Mouse (Mus musculus): ENCODE data around the gene Vps26c.

Gene Vps26c

DNA sequence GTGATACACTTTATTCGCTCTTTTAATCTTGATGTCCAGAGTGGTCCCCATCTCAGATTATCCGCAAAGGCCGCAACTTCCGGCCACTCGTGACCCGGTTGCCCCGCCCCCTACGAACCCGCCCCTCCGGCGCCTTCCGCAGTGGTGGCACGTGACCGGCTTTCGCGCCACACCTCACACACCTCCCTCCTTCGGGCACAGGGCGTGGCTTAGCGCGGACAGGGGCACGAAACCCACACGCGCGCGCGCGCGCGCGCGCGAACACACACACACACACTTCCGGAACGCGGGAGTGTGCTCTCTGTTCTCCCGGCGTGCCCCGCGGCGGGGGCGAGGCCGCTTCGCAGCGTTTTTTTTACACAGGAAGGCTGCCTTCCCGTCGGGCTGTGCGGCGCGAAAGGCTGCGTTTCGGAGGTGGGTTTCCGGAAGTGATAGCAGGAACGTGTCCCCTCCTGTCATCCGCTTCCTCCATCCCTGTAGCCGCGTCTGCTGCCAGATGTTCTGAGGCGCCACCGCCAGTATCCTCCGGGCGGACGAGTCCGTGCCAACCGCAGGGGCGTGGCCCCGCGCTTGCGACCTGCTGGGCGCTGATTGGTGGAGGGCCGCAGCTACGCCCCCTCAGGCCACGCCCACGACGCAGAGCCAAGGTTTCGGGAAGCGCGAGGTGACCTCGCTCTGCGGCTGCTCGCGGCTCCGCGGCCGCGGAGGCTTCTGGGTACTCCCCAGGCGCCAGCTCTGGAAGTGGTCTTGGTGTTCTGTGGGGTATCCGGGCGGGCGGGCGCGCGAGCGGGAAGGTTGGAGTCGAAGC lies at the start of gene Vps26c:
Vps26c (minus strand) TSS at position 487 of the 808 bp plus-strand sequence.
- peak; percentile 97 for DNase-seq

DNA sequence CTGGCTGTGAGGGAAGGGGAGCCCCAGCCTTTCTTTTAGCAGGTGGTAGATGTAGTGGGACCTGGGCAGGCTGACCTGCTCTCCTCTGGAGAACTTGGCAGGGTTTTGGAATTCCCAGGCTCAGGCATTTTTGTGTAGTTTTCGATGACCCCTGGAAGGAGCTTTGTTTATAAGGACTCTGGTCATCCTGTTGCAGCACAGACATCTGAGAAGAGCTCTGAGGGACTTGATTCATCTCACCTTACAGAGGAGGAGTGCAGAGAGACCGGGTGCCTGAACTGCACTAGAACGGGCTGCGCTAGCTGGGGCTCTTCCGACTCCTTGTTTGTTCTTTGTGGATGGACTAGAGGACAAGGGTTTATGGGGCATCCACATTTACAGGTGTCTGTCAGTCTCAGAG lies 49.1 kb upstream of the Vps26c start:
- DNase-seq = no peak

DNA sequence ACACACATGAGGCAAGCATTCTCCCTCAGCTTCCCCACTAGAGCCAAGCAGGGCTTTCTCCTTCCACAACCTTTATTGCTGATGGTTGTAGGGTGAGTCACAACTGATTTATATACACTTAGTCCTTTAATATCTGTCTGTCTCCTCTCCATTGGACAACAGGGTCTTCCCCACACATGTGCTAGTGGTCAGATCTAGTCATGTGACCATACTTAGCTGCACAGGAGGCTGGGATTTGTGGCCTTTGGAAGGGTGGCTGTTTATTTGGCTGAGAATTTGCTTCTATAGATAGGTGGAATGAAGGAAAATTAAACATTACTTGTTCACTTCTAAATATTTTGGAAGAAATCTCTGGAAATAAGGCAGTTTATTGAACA lies 48.1 kb upstream of the Vps26c start:
- DNase-seq = no peak

DNA sequence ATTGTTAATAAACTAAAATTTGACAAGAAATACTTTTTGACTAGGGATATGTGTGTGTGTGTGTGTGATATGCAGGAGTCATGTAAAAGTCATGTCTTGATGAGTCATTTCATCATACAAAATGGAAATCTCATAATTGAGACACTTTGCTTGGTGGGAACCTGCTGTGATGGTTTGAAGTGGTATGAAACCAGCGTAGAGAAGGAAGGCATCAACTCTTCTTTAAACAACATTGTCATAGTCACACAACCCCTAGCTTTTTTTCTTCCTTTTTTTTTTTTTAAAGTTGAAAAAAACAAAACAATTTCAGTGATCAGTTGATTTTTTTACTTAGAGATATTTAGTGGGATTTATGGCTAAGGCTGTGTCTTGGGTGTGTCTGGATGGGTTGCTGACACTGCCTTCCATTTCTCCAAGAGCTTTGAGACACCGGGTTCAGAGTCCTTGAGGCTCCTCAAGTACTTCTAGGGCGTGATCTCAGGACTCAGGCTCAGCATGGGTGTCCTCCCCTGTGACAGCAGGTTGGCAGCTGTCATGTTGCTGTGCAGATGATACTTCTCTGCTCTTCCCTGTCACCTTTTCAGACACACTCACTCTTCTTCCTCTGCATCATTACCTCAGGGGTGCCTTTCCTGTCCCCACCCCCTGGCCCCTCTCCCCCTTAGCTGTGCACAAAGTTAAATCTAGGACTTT lies 47.5 kb upstream of the Vps26c start:
- no peak for DNase-seq

DNA sequence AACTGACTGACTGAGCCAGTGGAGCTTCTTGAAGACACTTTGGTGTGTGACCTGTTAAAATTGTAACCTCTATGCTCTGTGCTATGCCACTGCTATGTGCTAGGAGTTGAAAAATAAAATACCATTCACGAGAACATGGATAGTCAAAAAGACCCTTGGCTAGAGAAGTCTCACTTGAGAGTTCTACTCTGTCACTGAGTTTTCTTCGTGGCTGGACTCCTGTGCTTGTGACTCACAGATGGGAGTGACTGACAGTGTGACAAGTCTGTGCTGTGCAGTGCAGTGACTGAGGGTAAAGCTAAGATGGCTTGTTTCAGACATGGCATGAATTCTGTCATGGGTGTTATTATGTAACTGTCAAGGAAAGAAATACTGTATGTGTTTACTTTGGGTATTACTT lies 45.8 kb upstream of the Vps26c start:
- DNase-seq = no peak

DNA sequence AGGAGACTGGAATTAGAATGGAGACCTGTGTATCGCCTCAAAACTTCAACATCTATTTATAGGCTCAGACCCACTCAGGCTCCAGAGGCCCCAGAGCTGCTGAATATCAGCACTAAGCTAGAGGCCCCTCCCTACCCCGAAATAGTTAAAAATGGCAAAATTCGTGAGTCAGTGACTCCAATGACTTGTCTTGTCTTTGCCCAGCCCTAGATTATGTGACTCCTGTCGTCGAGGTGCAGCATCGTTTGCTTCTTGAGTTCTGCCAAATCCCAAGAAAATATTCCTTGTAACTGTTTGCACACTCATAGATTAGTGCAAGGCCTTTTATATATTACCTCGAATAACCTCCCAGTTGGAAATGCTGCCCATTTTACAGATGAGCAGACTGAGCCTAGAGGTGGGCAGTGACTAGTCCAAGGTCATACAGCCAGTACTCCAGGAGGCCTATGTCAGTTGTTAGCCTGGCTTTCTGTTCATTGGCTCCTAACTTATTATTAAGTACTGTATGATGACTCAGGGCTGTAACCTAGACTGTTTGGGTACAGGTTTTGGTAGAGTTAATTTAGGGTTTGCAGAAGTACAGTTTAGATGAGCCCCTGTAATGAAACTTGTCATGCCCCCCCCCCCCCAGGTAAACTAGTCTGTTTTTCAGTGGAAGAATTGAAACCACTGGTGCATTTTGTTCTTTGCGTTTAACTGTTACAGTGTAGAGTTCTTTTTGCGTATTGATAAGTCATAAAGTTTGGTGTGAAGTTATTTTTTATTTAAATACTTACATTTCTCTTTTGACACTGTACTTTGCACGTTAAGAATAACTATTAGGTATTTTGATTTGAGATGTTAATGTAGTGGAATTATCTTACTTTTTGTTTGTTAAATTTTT lies 44.7 kb upstream of the Vps26c start:
- DNase-seq = no peak

DNA sequence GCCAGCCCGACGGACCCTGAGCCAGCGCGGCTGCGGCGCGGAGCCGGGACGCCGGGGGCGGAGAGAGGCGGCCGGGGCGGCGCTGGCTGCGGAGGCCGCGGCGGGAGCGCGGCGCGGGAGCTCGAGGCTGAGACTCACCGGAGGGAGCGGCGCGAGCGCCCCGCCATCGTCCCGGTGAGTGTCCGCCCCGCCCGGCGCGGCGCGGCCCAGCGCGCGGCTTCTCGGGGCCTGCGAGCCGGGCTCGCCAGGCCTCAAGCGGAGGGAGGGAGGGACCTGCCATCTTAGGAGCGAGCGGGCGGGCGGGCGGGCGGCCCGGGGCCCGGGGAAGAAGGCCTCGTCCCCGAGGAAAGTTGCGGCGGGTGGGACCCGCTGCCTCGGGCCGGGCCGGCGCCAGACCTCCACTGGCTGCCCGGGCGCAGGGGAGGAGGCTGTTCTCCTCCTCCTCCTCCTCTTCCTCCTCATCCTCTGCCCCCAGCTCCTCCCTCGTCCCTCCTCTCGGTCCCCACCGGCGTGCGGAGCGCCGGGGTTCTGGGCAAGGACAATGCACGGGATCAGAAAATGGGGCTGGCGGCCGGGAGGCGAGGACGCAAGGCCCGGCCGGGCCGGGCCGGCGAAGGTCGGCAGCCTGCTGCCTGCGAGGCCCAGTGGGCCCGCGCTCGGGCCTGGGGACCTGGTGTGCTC lies 43.9 kb upstream of the Vps26c start:
- peak; percentile 62 to 68 for DNase-seq

DNA sequence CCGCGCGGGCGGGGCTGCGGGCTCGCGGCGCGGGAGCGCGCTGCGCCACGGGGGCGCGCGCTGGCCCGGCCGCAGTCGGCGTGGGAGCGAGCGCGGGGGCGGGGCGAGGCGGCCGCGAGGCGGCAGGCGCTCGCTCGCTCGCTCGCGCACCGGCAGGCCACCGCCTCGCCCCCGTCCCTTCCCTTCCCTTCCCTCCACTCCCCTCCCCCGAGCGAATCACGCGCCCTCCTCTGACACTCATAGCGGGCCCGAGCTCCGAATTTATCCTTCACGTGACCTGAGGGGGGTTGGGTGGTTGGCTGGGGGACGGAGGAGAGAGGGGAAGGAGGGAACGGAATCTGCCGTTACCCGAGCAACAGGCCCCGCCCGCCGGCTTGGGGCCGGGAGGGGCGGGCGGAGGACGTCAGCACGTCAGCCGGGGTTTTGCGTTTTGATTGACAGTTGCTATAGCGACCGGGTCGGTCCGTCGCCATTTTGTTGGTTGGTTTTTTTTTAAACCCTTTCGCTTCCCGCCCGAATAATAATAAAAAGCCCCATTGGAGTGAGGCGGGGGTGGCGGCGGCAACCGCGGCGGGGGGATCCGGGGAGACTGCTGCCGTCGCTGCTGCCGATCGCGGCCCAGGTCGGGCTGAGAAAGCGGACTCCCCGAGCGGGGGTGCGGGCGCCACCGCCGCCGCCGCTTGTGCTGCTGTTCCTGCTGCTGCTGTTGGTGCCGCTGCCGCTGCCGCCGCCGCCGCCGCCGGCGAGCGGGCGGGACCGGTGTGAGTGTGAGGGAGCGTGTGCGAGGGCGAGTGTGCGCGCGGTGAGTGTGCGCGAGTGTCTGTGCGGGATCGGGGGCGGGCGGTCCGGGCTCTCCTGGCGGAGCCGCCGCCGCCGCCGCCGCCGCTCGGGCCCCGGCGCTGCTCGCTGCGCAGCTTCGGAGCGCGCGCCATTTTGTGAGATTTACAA lies 42.9 kb upstream of the Vps26c start, which contains the start of gene Dyrk1a:
Dyrk1a (plus strand) TSS at position 782 of the 948 bp plus-strand sequence.
- DNase-seq = peak; percentile 98 to 99

DNA sequence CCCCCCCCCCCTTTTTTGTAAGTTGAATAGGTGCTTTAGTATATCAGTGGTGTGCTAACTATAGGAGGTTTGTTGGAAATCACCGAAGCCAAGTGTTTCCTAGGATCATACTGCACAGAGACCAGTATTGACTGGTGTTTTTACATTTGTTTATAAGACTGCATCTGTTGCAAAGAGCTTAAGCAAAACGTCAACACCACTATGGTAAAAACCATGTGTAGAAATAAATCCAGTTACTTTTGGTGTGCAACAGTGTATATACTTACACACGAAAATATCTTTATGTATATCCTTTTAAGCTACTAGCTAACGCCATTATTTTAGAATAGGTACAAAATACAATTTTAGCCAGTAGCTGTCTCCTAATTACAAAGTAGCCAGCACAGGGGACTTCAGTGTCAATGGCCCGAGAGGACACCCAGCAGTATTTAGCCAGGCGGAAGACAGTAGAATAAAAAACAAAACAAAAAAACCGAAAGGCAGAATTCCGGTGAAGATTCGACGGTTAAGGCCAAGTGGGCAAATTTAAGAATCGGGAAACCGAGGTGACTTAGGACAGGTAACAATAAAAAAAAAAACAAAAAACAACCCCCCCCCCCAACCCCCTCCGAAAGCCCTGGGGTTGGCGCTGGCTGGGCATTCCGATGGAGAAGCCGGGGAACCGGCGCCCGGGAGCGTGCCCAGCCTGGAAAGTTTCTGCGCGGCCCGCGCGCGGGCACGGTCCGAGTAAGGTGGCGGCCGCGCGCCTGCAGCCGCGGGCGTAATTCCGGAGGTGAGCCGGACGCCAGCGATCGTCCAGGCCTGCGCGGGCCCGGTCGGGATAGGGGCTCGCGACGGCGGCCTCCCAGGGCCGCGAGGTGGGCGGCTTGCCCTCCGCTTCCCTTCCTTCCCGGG lies 42.0 kb upstream of the Vps26c start:
- DNase-seq = peak; percentile 77 to 78

DNA sequence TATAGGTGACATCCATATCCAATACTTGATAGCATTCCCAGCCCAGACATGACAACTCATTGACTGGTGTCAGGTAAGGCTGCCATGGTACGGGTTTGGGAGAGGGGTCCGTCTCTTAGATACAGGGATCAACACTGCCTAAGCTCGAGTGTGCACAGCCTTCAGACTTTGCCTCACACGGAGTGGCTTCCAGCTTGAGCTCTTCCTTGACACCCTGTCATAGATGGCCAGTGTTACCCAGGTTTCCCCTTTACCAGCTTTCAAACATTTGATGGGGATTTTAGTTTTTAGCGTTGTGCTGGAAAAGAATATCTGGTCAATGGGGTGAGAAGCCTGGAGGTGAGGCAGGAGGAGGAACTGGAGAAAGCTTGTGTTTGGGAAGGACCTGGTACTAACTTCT lies 41.1 kb upstream of the Vps26c start:
- DNase-seq = no peak

DNA sequence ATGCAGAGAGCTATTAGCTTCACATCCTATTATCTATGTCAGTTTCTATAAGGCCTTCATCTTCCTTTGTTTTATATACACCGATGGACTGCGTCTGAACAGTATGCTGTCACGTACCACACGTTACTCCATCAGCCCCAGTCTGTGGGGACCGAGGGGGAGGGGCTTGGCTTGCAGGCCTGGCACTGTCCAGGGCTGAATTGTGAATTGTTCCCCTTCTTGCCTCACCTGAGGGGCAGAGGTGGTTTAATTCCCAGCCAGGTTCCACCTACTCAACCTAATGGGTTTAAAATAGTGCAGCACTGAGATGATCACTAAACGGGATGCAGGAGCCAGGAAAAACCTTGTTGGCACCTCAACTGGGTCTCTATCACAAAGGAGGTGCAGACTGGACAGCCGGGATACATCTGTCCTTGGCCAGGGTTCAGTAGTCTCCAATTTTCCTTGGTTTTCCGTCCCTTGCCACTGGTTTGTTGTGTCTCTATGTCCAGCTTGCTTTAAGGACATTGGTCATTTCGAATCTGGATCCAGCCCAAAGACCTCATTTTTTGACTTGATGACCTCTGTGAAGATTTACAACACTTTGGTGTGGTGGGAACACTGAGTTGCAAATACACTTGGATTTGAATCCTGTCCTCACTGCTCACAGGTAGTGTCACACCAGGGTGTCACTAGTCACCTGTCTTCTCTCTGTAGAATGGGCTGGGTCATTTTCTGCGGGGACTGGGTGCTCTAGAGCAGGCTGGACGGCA lies 40.4 kb upstream of the Vps26c start:
- no peak for DNase-seq

DNA sequence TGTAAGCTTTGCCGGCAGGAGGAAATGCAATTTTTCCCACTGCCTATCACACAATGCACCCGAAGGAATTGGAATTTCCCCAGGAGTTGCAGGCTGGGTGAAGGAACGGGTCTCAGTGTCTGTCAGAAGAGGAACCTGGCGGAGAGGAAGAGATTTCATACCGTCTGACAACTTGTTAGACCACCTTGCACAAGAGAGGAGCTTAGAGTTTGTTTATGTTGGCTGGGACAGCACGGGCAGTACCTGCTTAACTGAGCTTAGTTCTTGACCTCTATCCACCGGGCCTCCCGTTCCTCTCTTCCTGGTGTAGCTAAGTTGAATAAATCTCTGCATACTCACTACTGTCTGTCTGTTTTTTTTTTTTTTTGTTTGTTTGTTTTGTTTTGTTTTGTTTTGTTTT lies 39.5 kb upstream of the Vps26c start:
- no peak for DNase-seq

DNA sequence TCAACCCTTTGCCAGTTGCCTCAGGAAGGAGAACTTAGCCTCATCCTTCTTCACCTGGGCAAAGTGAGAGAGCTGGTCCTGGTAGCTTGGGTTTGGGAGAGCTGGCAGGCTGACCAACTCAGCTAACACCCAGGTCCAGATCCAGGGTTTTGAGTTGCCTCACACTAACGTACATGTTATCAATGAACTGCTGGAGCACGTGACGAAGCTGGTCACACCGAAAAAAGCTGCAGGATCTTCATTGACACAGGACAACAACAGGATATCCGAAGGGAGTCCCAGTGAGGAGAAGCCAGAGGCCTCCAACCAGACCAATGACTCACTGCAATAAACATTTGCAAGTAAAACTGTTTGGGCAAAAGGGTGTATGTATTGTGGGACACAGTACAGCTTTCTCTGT lies 34.0 kb upstream of the Vps26c start:
- DNase-seq = no peak

DNA sequence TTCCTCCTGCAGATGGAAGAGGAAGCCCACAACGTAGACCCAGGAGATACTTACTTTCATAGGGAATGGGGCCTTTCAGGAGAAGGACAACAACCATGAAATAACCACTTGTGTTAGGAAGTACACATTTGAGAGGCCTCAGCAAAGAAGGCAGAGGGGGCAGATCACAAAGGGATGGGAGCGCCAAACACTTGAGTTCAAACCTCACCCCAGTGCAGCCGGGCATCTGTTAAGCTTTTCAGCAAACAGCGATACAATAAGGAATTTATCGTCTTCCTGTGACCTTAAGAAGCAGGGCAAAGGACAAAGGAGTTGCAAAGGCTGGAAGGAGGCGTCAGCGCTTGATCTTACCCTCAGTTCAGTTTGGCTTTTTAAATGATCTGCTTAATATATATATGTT lies 33.2 kb upstream of the Vps26c start:
- DNase-seq = no peak

DNA sequence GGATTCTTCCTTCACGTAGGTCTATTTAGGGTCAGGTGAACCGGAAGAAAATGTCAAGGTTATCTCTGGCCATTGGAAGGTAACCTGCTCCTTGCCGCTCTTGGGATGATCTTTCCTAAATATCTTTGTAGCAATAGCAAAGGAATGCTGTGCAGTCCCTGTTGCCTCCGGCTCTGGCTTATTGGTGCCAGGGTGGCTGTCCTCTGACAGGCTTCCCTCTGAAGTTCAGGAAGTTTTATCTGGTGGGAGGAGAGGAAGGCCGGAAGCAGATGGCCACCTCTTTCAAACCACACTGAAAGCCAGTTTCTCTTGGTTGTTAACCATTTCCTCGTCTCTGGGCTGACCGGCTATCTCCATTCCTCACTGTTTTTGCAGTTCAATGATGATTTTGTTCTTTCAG lies 32.7 kb upstream of the Vps26c start:
- DNase-seq = no peak

DNA sequence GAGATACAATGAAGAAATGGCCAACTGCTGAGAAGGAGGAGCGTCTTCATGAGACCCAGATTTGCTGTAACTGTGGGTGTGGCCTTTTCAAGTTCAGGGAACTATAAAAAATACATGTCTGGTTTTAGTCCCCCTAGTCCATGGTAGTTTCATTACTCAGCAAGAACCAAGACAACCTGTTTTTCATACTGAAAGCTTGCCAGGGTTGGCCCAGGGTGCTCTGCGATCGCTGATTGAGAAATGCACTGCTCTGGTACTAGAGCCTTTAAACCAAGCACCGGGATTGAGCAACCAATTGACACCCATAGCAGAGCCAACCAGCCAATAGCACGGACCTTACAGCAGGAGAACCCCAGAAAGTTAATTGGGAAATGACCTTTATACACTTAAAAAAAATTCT lies 29.6 kb upstream of the Vps26c start:
- no peak for DNase-seq

DNA sequence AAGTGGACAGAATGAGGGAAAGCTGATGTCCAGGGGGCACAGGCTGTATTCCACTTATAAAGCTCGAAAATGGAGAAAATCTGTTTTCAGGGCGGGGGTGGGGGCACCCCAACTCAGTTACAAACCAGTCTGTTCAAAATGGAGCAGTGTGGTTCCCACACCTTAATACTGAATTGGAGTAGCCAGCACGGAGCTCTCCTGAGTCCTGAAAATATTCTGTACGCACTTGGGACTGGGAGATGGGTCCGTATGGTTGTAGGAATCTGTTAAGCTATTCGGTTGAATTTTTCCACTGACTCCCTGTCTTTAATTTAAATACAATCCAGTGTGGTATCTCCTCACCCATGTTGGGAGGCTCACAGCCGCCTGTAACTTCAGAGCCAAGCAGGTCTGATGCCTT lies 28.7 kb upstream of the Vps26c start:
- DNase-seq = no peak

DNA sequence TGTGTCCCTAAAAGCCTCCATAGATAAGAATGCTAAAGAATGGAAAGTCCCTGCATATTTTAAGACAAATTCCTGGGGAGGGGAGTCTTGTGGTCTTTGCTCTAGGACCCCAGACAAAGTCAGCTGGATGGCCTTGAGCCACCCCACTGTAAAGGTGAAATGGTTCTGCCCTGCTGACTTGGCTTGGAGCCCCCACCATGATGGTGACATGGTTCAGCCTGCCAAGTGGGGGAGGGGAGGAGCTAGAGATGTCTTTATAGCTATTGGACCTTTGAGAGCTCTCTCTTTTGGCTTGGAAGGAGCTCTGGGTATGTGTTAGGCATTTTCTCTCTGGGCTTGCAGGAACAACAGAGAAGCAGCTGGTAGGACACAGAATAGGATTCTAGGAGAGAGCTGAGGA lies 25.3 kb upstream of the Vps26c start:
- no peak for DNase-seq

DNA sequence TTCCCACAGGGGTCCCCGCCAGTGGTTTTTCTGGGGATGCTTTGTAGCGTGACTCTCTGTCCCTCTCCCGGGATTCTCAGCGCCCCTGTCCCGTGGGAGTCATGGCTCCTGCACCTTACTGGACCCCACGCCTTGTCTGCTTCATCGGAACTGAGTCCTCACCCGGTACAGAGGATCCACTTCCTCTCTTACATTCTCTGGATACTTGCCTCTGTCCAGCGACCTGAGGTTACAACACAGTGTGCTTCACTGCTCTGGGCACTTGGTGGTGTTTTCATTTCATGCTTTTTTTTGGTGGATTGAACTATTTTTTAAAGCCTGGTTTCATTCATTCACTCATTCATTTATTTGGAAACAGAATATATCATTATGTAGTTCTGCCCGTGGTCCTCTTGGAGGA lies 23.2 kb upstream of the Vps26c start:
- DNase-seq = no peak
